Mouse (Mus musculus) heart, postnatal 0 days (tissue): ENCODE measurements around the gene Sh3bp4. TPM values are rescaled to one million over a fixed set of nuclear protein-coding genes. Genes with fewer than 3 reads are reported as not detected.

ENCODE experiments used
- ATAC-seq: fragments of 200-750 bp; cut with Nextera tagmentation; 2 replicates; pipeline ENCODE4 v1.8.0; 2017; ENCODE audit warnings: low read depth, moderate number of reproducible peaks, moderate library complexity; ENCODE audit not compliant: insufficient read depth
- DNase-seq: peaks from one replicate; pipeline ENCODE4 v3.0.0-alpha.2; 2016; ENCODE audit warnings: low spot score
- H3K27ac ChIP-seq: fragments of 300-500 bp; sonication (generic); 2 replicates; pipeline ENCODE4 v1.5.1; 2014; ENCODE audit warnings: low read depth, mild to moderate bottlenecking
- H3K27me3 ChIP-seq: fragments of 300-500 bp; sonication (generic); 2 replicates; pipeline ENCODE4 v1.6.1; 2014; ENCODE audit warnings: low read length, mixed read lengths; ENCODE audit not compliant: control insufficient read depth, insufficient read depth
- H3K36me3 ChIP-seq: fragments of 300-500 bp; sonication (generic); replicated peaks from 2 replicates; pipeline ENCODE4 v1.6.1; 2014; ENCODE audit warnings: low read length, mixed read lengths; ENCODE audit not compliant: control insufficient read depth, insufficient read depth
- H3K4me1 ChIP-seq: fragments of 300-500 bp; sonication (generic); 2 replicates; pipeline ENCODE4 v1.6.1; 2014; ENCODE audit warnings: antibody characterized with exemption; ENCODE audit not compliant: control insufficient read depth, insufficient read depth
- H3K4me2 ChIP-seq: fragments of 300-500 bp; sonication (generic); 2 replicates; pipeline ENCODE4 v1.6.1; 2014; ENCODE audit warnings: low read depth, mild to moderate bottlenecking, low read length, moderate library complexity
- H3K4me3 ChIP-seq: fragments of 300-500 bp; sonication (generic); 2 replicates; pipeline ENCODE4 v1.5.1; 2014; ENCODE audit warnings: low read depth, low read length
- H3K9ac ChIP-seq: fragments of 300-500 bp; sonication (generic); replicated peaks from 2 replicates; pipeline ENCODE4 v1.6.1; 2014; ENCODE audit warnings: low read depth, low read length, mixed read lengths
- H3K9me3 ChIP-seq: fragments of 300-500 bp; sonication (generic); replicated peaks from 2 replicates; pipeline ENCODE4 v1.6.1; 2016; ENCODE audit warnings: low read length; ENCODE audit not compliant: control insufficient read depth
- CTCF ChIP-seq: IDR thresholded peaks from 2 replicates; pipeline ENCODE4 v1.5.1; 2016; ENCODE audit warnings: antibody characterized with exemption, control low read depth, low read depth
- EP300 ChIP-seq: IDR thresholded peaks from 2 replicates; pipeline ENCODE4 v1.6.1; 2016; ENCODE audit warnings: antibody characterized with exemption, low read depth
- WGBS: fragments of 180-500 bp; shearing (Covaris S2); extraction: QIAGEN DNeasy Blood & Tissue Kit; methylation state at CpG from one replicate; pipeline ENCODE4 v1.1.7; 2014; 5-methylcytosine and 5-hydroxymethylcytosine counted together
- polyA plus RNA-seq: library from polyadenylated mRNA; unstranded; fragments of >200 nt; fragmentation: Nextera tagmentation; extraction: Ambion mirVana; gene quantifications from 2 replicates; pipeline ENCODE4 v1.2.1, GENCODE M21; 2015
- total RNA-seq: library from RNA; depleted of rRNA; stranded (reverse); fragments of >200 nt; gene quantifications from 2 replicates; pipeline ENCODE4 v1.2.3, GENCODE M21; 2014; ENCODE audit warnings: low replicate concordance

Sh3bp4 gene
- total and polyA plus RNA-seq, 2 experiments from 2014 or later = 15.1 to 50.6 TPM

DNA sequence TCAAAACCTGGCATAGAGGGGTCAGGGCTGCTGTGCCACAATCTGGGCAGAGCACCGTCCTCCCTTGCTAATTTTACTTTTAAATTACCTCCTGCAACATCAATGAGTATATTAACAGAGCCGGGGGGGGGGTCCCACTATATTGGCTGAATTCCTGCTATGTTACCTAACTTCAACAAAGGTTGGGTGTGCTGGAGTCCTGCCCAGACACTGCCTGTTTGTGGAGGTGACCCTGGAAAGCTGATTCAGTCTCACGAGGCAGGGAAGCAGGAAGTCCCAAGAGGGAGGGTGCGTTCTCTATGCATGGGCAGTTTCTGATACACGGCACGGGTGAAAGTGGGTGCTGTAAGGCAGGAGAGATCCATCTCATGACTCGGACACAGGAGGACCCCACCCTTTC, 82.4 kb downstream of the Sh3bp4 start:
- Histone ChIP-seq H3K4me3 (no peak overlapping the region), H3K9me3 (no peaks in the 10 kb centered on the region), H3K36me3 (peaks cover 41% of the 10 kb centered on the region), H3K9ac (no peak overlapping the region), H3K27ac (0 out of 2 replicates have a peak overlapping the region, but pooled peaks have one; percentile 32), H3K4me2 (no peak overlapping the region), H3K4me1 (peaks cover 19% of the 10 kb centered on the region), H3K27me3 (no peaks in the 10 kb centered on the region)
- WGBS = 26% methylated on average over 7 of the region's 7 CpGs
- peak; percentile 43 for ATAC-seq
- TF ChIP-seq EP300 (no peak), CTCF (no peak)
- DNase-seq = no peak

DNA sequence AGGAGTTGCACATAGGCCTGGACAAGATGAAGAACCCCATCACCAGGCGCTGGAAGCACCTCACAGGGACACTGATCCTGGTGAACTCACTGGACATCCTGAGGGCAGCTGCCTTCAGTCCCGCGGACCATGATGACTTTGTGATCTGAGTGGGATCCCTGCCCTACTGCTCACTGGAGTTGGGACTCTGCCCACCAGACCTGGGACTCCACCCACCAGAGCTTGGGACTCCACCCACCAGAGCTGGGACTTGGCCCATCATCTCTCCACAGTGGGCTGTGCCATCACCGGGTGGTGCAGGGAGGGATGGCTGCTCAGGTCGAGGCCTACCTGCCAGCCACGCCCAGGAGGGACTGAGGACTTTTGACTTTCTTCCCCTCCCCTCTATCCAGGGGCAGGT, 83.0 kb downstream of the Sh3bp4 start:
- Histone ChIP-seq H3K27me3 (no peaks in the 10 kb centered on the region), H3K4me2 (no peak overlapping the region), H3K9ac (no peak overlapping the region), H3K4me3 (no peak overlapping the region), H3K9me3 (no peaks in the 10 kb centered on the region), H3K36me3 (peaks cover 47% of the 10 kb centered on the region), H3K27ac (no peak overlapping the region), H3K4me1 (peaks cover 19% of the 10 kb centered on the region)
- DNase-seq = no peak
- ATAC-seq = no peak
- no peak for TF ChIP-seq EP300
- TF ChIP-seq CTCF = no peak
- 86% methylated on average over 6 of the region's 6 CpGs for WGBS

DNA sequence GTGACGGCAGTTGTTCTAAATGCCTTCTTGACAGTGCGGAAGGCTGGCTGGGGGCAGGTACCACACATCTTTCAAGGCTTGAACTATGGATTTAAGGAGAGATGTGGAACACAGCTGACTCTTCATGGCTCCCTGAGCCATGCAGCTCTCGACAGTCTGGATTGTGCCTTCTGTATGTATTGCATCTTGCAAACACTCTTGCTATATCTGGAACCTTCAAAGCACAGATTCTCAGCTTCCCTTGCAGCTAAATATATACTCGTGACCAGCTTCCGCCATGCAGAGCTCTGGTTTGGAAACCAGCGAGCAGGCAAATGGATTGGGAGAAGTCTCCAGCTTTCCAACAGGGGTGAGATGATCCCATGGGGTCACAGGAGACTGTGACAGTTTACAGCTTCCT, 93.3 kb downstream of the Sh3bp4 start:
- ATAC-seq (no peak), DNase-seq (no peak)
- Histone ChIP-seq H3K4me1 (peaks cover 11% of the 10 kb centered on the region), H3K4me2 (no peak overlapping the region), H3K27ac (no peak overlapping the region), H3K4me3 (no peak overlapping the region), H3K9ac (no peak overlapping the region), H3K9me3 (no peaks in the 10 kb centered on the region), H3K36me3 (no peaks in the 10 kb centered on the region), H3K27me3 (no peaks in the 10 kb centered on the region)
- TF ChIP-seq EP300 = no peak
- TF ChIP-seq CTCF = no peak
- 68% methylated on average over 6 of the region's 6 CpGs for WGBS

DNA sequence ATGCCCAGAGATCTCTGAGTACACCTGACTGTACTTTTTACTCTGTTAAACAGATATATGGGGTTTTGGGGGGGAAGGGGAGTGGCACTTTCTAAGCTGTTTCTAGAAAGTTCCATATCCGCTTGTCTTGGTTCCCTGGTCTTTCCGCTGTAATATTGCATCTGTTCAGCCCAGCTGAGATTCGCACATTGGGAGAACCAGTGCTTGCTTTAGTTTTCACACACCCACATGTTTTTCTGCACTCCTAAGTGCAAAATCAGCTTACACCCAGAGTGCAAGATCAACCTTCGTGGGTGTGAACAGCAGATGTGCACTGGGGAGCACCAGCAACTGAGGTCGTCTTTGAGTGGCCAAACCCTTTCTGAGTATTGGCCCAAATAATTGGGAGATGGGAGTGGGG, 94.1 kb downstream of the Sh3bp4 start:
- Histone ChIP-seq H3K36me3 (no peaks in the 10 kb centered on the region), H3K9ac (no peak overlapping the region), H3K27ac (no peak overlapping the region), H3K4me2 (no peak overlapping the region), H3K4me1 (peaks cover 11% of the 10 kb centered on the region), H3K27me3 (no peaks in the 10 kb centered on the region), H3K9me3 (no peaks in the 10 kb centered on the region), H3K4me3 (no peak overlapping the region)
- WGBS = 77% methylated on average over 5 of the region's 5 CpGs
- no peak for ATAC-seq
- no peak for TF ChIP-seq EP300
- TF ChIP-seq CTCF = no peak
- no peak for DNase-seq

DNA sequence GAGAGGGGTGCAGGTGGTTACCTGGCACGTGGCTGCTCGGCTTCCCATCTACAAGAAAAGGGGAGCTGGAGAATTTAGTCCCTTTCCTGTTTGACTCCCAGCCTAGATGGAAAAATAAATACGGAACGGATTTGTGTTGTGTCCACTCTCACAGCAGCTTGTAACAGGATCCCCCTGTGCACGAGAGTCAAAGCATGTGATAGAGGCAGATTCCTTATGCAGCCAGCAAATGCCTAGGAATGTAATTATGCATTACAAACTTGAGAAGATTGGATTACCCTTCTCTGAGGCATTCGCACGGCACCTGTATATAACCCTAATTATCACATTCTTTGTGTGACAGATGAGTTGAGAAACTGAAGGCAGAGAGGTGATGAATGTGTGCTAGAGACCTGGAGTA, 94.5 kb downstream of the Sh3bp4 start:
- no peak overlapping the region for H3K27ac ChIP-seq
- no peak for ATAC-seq
- no peak for DNase-seq
- no peak overlapping the region for H3K4me3 ChIP-seq
- H3K36me3 ChIP-seq = no peaks in the 10 kb centered on the region
- no peak overlapping the region for H3K4me2 ChIP-seq
- no peaks in the 10 kb centered on the region for H3K27me3 ChIP-seq
- TF ChIP-seq CTCF (no peak), EP300 (no peak)
- H3K9ac ChIP-seq = no peak overlapping the region
- H3K9me3 ChIP-seq = no peaks in the 10 kb centered on the region
- WGBS = 32% methylated on average over 7 of the region's 7 CpGs
- H3K4me1 ChIP-seq = peaks cover 11% of the 10 kb centered on the region

DNA sequence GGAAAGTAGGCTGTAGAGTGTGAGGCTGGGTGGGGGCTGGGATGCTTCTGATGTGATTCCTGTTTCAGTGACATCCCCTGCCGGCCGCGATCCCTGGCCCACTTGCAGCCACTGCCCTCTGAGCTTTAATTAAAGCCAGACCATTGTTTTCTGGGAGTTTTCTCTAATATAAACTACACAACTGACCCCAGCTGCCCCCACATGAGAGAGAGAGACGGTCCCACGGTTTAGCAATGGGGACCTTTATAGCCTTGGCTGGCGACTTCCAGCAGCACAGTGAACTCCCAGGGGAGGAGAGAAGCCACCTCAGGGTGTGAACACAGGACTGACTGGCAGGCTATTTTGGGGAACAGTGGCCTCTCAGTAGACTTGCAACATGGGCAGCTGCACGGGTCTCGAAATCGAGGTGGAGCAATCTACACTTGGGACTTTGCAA, 96.6 kb downstream of the Sh3bp4 start:
- peak overlapping the region; percentile 11; the same call in 1 of the 2 replicates for H3K27ac ChIP-seq
- H3K36me3 ChIP-seq = no peaks in the 10 kb centered on the region
- WGBS = 25% methylated on average over 9 of the region's 9 CpGs
- no peaks in the 10 kb centered on the region for H3K27me3 ChIP-seq
- H3K9ac ChIP-seq = no peak overlapping the region
- no peak for TF ChIP-seq CTCF
- TF ChIP-seq EP300 = no peak
- ATAC-seq (peak; percentile 51; the same call in 1 of the 2 replicates), DNase-seq (no peak)
- no peak overlapping the region for H3K4me3 ChIP-seq
- no peaks in the 10 kb centered on the region for H3K9me3 ChIP-seq
- 0 out of 2 replicates have a peak overlapping the region, but pooled peaks have one; percentile 6 for H3K4me2 ChIP-seq
- peaks cover 11% of the 10 kb centered on the region for H3K4me1 ChIP-seq
